Mouse (Mus musculus) CH12.LX (cell line): ENCODE measurements around the gene Ghdc. TPM values are rescaled to one million over a fixed set of nuclear protein-coding genes. Genes with fewer than 3 reads are reported as not detected.

Experiments used
- DNase-seq: peaks from one replicate; pipeline ENCODE4 v3.0.0-alpha.2; 2013; ENCODE audit errors: extremely low read depth
- H3K27ac ChIP-seq: 2 replicates; pipeline ENCODE4 v1.5.1; 2012; ENCODE audit warnings: low read depth, mild to moderate bottlenecking, control low read depth, moderate library complexity; ENCODE audit not compliant: insufficient read depth
- H3K27me3 ChIP-seq: replicated peaks from 2 replicates; pipeline ENCODE3; 2012; ENCODE audit warnings: inconsistent platforms
- H3K36me3 ChIP-seq, 2 experiments: replicated peaks in 1 of 2; 2 replicates each; pipeline versions ENCODE3 to v1.6.1; 2012; ENCODE audit warnings: inconsistent platforms in 1 of 2, low read length in 1 of 2, mild to moderate bottlenecking in 1 of 2, mixed read lengths in 1 of 2, moderate library complexity in 1 of 2; ENCODE audit not compliant: control insufficient read depth in 1 of 2, insufficient read depth in 1 of 2
- H3K4me1 ChIP-seq, 2 experiments: 2 replicates each; pipeline ENCODE4 v1.6.1; 2012; ENCODE audit warnings: inconsistent platforms in 1 of 2, moderate library complexity in 1 of 2; ENCODE audit not compliant: insufficient read depth in 2 of 2, control insufficient read depth in 1 of 2
- H3K4me2 ChIP-seq: 2 replicates; pipeline ENCODE4 v1.6.1; 2012; ENCODE audit warnings: low read depth, mild to moderate bottlenecking, control low read depth; ENCODE audit not compliant: poor library complexity, insufficient read depth, severe bottlenecking
- H3K4me3 ChIP-seq, 3 experiments: fragments of 150-350 bp in 1 of 3; sonication (generic) in 1 of 3; replicated peaks in 1 of 3; 2 replicates each; pipeline versions ENCODE3 to v1.5.1; 2011 to 2012; ENCODE audit warnings: low read depth in 2 of 3, low read length in 2 of 3, mild to moderate bottlenecking in 2 of 3, moderate library complexity in 2 of 3, control low read depth in 1 of 3, improper control_type of control experiment in 1 of 3, inconsistent platforms in 1 of 3, mixed read lengths in 1 of 3; ENCODE audit not compliant: poor library complexity in 1 of 3
- H3K79me2 ChIP-seq: replicated peaks from 2 replicates; pipeline ENCODE4 v1.6.1; 2012; ENCODE audit warnings: mild to moderate bottlenecking, moderate library complexity; ENCODE audit not compliant: control insufficient read depth, poor library complexity, insufficient read depth, severe bottlenecking; ENCODE audit errors: extremely low read depth
- H3K9ac ChIP-seq: 2 replicates; pipeline ENCODE4 v1.6.1; 2012; ENCODE audit warnings: low read depth, mild to moderate bottlenecking, control low read depth, moderate library complexity; ENCODE audit not compliant: insufficient read depth
- H3K9me3 ChIP-seq: replicated peaks from 2 replicates; pipeline ENCODE3; 2012; ENCODE audit warnings: low read length, inconsistent platforms, mixed read lengths
- BHLHE40 ChIP-seq: IDR thresholded peaks from 2 replicates; pipeline ENCODE4 v1.6.1; 2011; ENCODE audit warnings: mild to moderate bottlenecking, low read depth, low read length, improper control_type of control experiment
- CHD1 ChIP-seq: IDR thresholded peaks from 2 replicates; pipeline ENCODE4 v1.6.1; 2012; ENCODE audit warnings: low read depth, low read length, improper control_type of control experiment, inconsistent platforms
- CHD2 ChIP-seq: IDR thresholded peaks from 2 replicates; pipeline ENCODE4 v1.6.1; 2011; ENCODE audit warnings: low read length, improper control_type of control experiment
- CTCF ChIP-seq, 2 experiments: IDR thresholded peaks in 1 of 2; conservative IDR thresholded peaks in 1 of 2; 2 replicates each; pipeline ENCODE4 v1.5.1; 2011 to 2012; ENCODE audit warnings: low read depth in 2 of 2, low read length in 2 of 2, improper control_type of control experiment in 1 of 2, inconsistent platforms in 1 of 2, mild to moderate bottlenecking in 1 of 2, moderate library complexity in 1 of 2
- E2F4 ChIP-seq: IDR thresholded peaks from 2 replicates; pipeline ENCODE4 v1.6.1; 2011; ENCODE audit warnings: low read depth, low read length, improper control_type of control experiment; ENCODE audit not compliant: insufficient replicate concordance
- ETS1 ChIP-seq: conservative IDR thresholded peaks from 2 replicates; pipeline ENCODE4 v1.6.1; 2012; ENCODE audit warnings: low read depth, mild to moderate bottlenecking, inconsistent platforms, low read length, improper control_type of control experiment, moderate library complexity
- GABPA ChIP-seq: IDR thresholded peaks from 2 replicates; pipeline ENCODE4 v1.6.1; 2012; ENCODE audit warnings: low read depth, low read length, improper control_type of control experiment, inconsistent platforms; ENCODE audit not compliant: insufficient replicate concordance
- IRF4 ChIP-seq: IDR thresholded peaks from 2 replicates; pipeline ENCODE4 v1.6.1; 2014; ENCODE audit warnings: low read depth, mild to moderate bottlenecking, inconsistent platforms, low read length, improper control_type of control experiment
- JUND ChIP-seq: conservative IDR thresholded peaks from 2 replicates; pipeline ENCODE4 v1.6.1; 2011; ENCODE audit warnings: low read depth, low read length, improper control_type of control experiment
- MAFK ChIP-seq: IDR thresholded peaks from 2 replicates; pipeline ENCODE4 v1.6.1; 2011; ENCODE audit warnings: low read length, improper control_type of control experiment; ENCODE audit not compliant: insufficient replicate concordance
- MAX ChIP-seq: IDR thresholded peaks from 2 replicates; pipeline ENCODE4 v1.6.1; 2011; ENCODE audit warnings: low read length, improper control_type of control experiment
- MXI1 ChIP-seq: IDR thresholded peaks from 2 replicates; pipeline ENCODE4 v1.6.1; 2011; ENCODE audit warnings: mild to moderate bottlenecking, low read depth, low read length, improper control_type of control experiment
- NELFE ChIP-seq: IDR thresholded peaks from 2 replicates; pipeline ENCODE4 v1.6.1; 2011; ENCODE audit warnings: low read depth, low read length, improper control_type of control experiment
- RAD21 ChIP-seq: IDR thresholded peaks from 2 replicates; pipeline ENCODE4 v1.6.1; 2011; ENCODE audit warnings: low read depth, mild to moderate bottlenecking, low read length, improper control_type of control experiment, moderate library complexity
- SIN3A ChIP-seq: IDR thresholded peaks from 2 replicates; pipeline ENCODE4 v1.6.1; 2012; ENCODE audit warnings: low read length, improper control_type of control experiment, inconsistent platforms
- TCF12 ChIP-seq: IDR thresholded peaks from 2 replicates; pipeline ENCODE4 v1.6.1; 2014; ENCODE audit warnings: low read depth, mild to moderate bottlenecking, inconsistent platforms, low read length, improper control_type of control experiment
- USF1 ChIP-seq: IDR thresholded peaks from 2 replicates; pipeline ENCODE4 v1.6.1; 2014; ENCODE audit warnings: low read depth, mild to moderate bottlenecking, inconsistent platforms, low read length, improper control_type of control experiment
- ZKSCAN1 ChIP-seq: IDR thresholded peaks from 2 replicates; pipeline ENCODE4 v1.6.1; 2012; ENCODE audit warnings: low read depth, inconsistent platforms, low read length, improper control_type of control experiment, borderline replicate concordance
- ZMIZ1 ChIP-seq: IDR thresholded peaks from 2 replicates; pipeline ENCODE4 v1.6.1; 2012; ENCODE audit warnings: low read depth, mild to moderate bottlenecking, inconsistent platforms, low read length, improper control_type of control experiment
- ZNF384 ChIP-seq: IDR thresholded peaks from 2 replicates; pipeline ENCODE4 v1.6.1; 2012; ENCODE audit warnings: low read depth, low read length, improper control_type of control experiment, inconsistent platforms
- dilution Hi-C: fragments of 300-500 bp; cut with MboI; formaldehyde crosslinking; loops from 2 replicates; pipeline ENCODE4 v1.14.3; 2020; ENCODE audit warnings: low sequenced_read_pairs; ENCODE audit not compliant: extremely low pct_unique_long_range_greater_than_20kb, extremely low pct_ligation_motif_present
- in situ Hi-C: fragments of 300-500 bp; cut with MboI; formaldehyde crosslinking; loops from 3 replicates; pipeline ENCODE4 v1.14.3; 2019; ENCODE audit warnings: low sequenced_read_pairs, low pct_ligation_motif_present, low pct_unique_long_range_greater_than_20kb, mixed read lengths
- polyA plus RNA-seq: library from polyadenylated mRNA; unstranded; fragments of >175 nt; gene quantifications from 2 replicates; pipeline ENCODE4 v1.2.1, GENCODE M21; 2012; ENCODE audit warnings: low read depth; ENCODE audit not compliant: insufficient read length
- total RNA-seq, 2 experiments: library from RNA; depleted of rRNA; stranded (reverse); fragments of 300-350 nt in 1 of 2; fragments of >200 nt in 1 of 2; gene quantifications; 2 replicates each; pipeline ENCODE4 v1.2.3; 2012 to 2014

Ghdc gene
- total and polyA plus RNA-seq, 3 experiments = 10.9 to 17.9 (median 16.6) TPM

DNA sequence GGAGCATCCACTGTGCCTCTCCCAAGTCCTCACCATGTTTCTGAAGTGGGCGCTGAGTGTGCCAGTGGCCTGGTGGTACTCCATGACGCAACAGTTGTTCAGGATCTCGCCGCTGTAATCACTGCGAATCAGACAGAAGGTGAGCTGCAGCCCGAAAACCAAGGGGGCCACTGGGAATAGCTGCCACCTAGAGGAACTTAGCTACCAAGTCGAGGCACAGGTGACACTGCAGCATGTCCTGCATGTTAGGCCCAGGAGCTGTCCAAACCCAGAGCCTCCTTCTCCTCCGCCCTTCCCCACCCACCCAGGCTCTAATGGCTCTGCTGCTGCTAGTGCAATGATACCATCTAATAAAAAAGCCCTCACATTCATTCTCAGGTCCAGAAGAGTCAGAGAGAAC lies 25.8 kb upstream of the Ghdc start:
- no peak for DNase-seq
- Histone ChIP-seq H3K9me3 (no peaks in the 10 kb centered on the region), H3K79me2 (no peaks in the 10 kb centered on the region), H3K36me3 (peaks cover 26 to 66% of the 10 kb centered on the region in 2 experiments), H3K4me3 (no peak overlapping the region), H3K27me3 (no peaks in the 10 kb centered on the region), H3K27ac (no peak overlapping the region), H3K9ac (no peak overlapping the region), H3K4me2 (no peak overlapping the region)
- in situ Hi-C loops (no loop called here), dilution Hi-C loops (no loop called here)
- TF ChIP-seq RAD21 = no peak
- TF ChIP-seq NELFE = no peak
- peak in 1 of 2 experiments; percentile 10; a peak in 1 of 4 replicates for TF ChIP-seq CTCF (conservative IDR thresholded peaks at IDR 0.05 in 1 of 2, IDR thresholded peaks at IDR 0.05 in 1 of 2; ENCODE audit: low read depth in 2 of 2, low read length in 2 of 2)
- TF ChIP-seq, all 38 proteins: peak for 1
- no peaks in the 10 kb centered on the region for H3K4me1 ChIP-seq

DNA sequence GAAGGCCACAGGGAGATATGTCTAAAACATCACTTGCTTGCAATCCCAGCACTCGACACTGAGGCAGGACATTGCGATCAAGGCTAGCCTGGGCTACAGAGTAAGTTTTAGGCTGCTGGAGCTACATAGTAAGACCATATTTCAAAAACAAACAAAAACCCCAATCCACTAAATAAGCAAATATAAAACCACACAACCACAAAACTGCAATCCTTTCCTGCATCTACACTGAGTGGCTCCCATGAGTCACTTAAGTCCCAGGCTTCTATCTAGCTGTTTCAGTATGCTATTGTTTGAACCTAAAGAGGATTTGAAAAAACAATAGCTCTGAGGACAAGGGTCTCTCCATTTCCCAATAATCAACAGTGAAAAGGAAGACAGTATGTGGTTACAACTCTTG lies 24.6 kb upstream of the Ghdc start:
- Histone ChIP-seq H3K27ac (no peak overlapping the region), H3K36me3 (peaks cover 24 to 66% of the 10 kb centered on the region in 2 experiments), H3K9me3 (no peaks in the 10 kb centered on the region), H3K4me2 (no peak overlapping the region), H3K4me1 (no peaks in the 10 kb centered on the region), H3K27me3 (no peaks in the 10 kb centered on the region), H3K9ac (no peak overlapping the region), H3K79me2 (no peaks in the 10 kb centered on the region), H3K4me3 (no peak overlapping the region)
- no peak for DNase-seq
- TF ChIP-seq ZMIZ1 = no peak
- TF ChIP-seq E2F4 = no peak
- no peak for TF ChIP-seq SIN3A
- no peak for TF ChIP-seq MXI1
- no peak for TF ChIP-seq GABPA
- TF ChIP-seq IRF4 = no peak
- TF ChIP-seq USF1 = no peak
- no peak for TF ChIP-seq BHLHE40
- TF ChIP-seq ZKSCAN1 = no peak
- TF ChIP-seq MAFK = no peak
- TF ChIP-seq ETS1 = no peak
- TF ChIP-seq MAX = no peak
- no peak for TF ChIP-seq ZNF384
- TF ChIP-seq TCF12 = no peak
- TF ChIP-seq CHD1 = no peak
- no peak for TF ChIP-seq JUND
- no peak for TF ChIP-seq CHD2
- dilution Hi-C loops (no loop called here), in situ Hi-C loops (no loop called here)
